Mouse (Mus musculus): Measurements from ENCODE around the gene Mia2.

DNA sequence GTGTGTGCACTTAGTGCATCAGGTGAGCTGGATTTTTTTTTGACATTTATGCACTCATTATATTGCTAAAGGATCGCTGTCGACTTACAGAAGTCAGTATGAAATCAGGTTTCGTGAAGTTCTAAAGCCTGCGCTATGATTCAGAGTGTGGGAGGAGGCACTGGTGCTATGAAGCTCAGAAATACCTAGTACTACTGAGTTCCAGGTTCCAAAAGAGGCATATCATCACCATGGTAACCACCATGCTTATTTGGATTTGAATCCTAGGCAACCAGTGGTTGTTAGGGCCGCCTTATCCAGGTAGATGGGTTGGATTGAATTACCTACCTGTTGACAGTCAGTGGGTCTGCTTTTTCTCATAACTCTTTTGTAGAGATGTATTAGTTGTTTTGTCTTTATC is 132.8 kb downstream of the Mia2 start:
- no peak for TF ChIP-seq CTCF (IDR thresholded peaks at IDR 0.05; ENCODE audit: extremely low read depth, insufficient read depth, low read length)
- no peak for TF ChIP-seq POLR2A (IDR thresholded peaks at IDR 0.05; ENCODE audit: extremely low read depth, insufficient read depth, low read length)
